Mouse (Mus musculus) left cerebral cortex, adult 2 months (tissue): ENCODE measurements around the gene Epop. TPM values are rescaled to one million over a fixed set of nuclear protein-coding genes. Genes with fewer than 3 reads are reported as not detected.
"Not testable (repeated sequence)": the region's sequence is repeated elsewhere in the genome, so short reads cannot be mapped to it uniquely, and the experiment has no call there.

Experiments used
- DNase-seq, 2 experiments: peaks; one replicate each; pipeline ENCODE4 v3.0.0; 2021 to 2022; ENCODE audit warnings: low spot score in 2 of 2, mixed read lengths in 1 of 2; ENCODE audit errors: extremely low spot score in 1 of 2
- H3K27ac ChIP-seq: fragments of 200-600 bp; 2 replicates; pipeline ENCODE4 v1.8.1; 2022
- H3K4me3 ChIP-seq: fragments of 200-600 bp; 2 replicates; pipeline ENCODE4 v1.8.1; 2022
- CTCF ChIP-seq: fragments of 200-600 bp; IDR thresholded peaks from 2 replicates; pipeline ENCODE4 v1.8.1; 2022; ENCODE audit warnings: antibody characterized with exemption, mild to moderate bottlenecking, moderate library complexity
- intact Hi-C: fragments of 180-260 bp; cut with DNase I; formaldehyde crosslinking; loops from one replicate; pipeline ENCODE4 v1.15.1; 2025
- total RNA-seq, 2 experiments: library from RNA; stranded (reverse); gene quantifications; 2 replicates each; pipeline ENCODE4 v1.2.3; 2021

Epop gene
- total RNA-seq, 2 experiments from 2014 or later, result 99.9 to 107 TPM

GRCm38 (mm10) chr11:97659990-97660714, 30.6 kb upstream of the Epop start:
- intact Hi-C loops, result loop anchor here (5.0 kb wide), 1 partner anchor 37 kb away; no protein-coding TSS in a partner anchor
- DNase-seq, result peak; percentile 76 to 78
- H3K4me3 ChIP-seq, result peak overlapping the region; percentile 84
- peak overlapping the region; percentile 87 for H3K27ac ChIP-seq
- no peak for TF ChIP-seq CTCF

GRCm38 (mm10) chr11:97659267-97659989, 29.9 kb upstream of the Epop start:
- no peak for TF ChIP-seq CTCF
- Histone ChIP-seq H3K27ac (peak overlapping the region; percentile 87), H3K4me3 (peak overlapping the region; percentile 84)
- no peak for DNase-seq
- intact Hi-C loops, result no loop called here

- H3K27ac ChIP-seq, result no peak overlapping the region
- TF ChIP-seq CTCF, result no peak
- intact Hi-C loops, result no loop called here
- H3K4me3 ChIP-seq, result peak overlapping the region; percentile 84
- no peak for DNase-seq
These were observed 29.3 kb upstream of the Epop start for GRCm38 (mm10) chr11:97658751-97659266.

- DNase-seq, intact Hi-C loops, H3K4me3 ChIP-seq, H3K27ac ChIP-seq: not testable (repeated sequence)
These were observed 28.5 kb upstream of the Epop start for GRCm38 (mm10) chr11:97657967-97658366.

GRCm38 (mm10) chr11:97657184-97657945, 27.9 kb upstream of the Epop start:
- Histone ChIP-seq H3K4me3 (no peak overlapping the region), H3K27ac (no peak overlapping the region)
- no peak for DNase-seq
- intact Hi-C loops, result no loop called here
- no peak for TF ChIP-seq CTCF

GRCm38 (mm10) chr11:97656269-97656971, 26.9 kb upstream of the Epop start:
- Histone ChIP-seq H3K27ac (no peak overlapping the region), H3K4me3 (no peak overlapping the region)
- intact Hi-C loops, result no loop called here
- no peak for TF ChIP-seq CTCF
- DNase-seq, result no peak

GRCm38 (mm10) chr11:97654210-97654609, 24.7 kb upstream of the Epop start:
- TF ChIP-seq CTCF, result no peak
- Histone ChIP-seq H3K4me3 (no peak overlapping the region), H3K27ac (no peak overlapping the region)
- intact Hi-C loops, result no loop called here
- no peak for DNase-seq

- DNase-seq, H3K27ac ChIP-seq, H3K4me3 ChIP-seq, intact Hi-C loops: not testable (repeated sequence)
These were observed 23.9 kb upstream of the Epop start for GRCm38 (mm10) chr11:97653376-97653775.

- H3K27ac ChIP-seq, result no peak overlapping the region
- no peak for TF ChIP-seq CTCF
- intact Hi-C loops, result no loop called here
These were observed 20.8 kb upstream of the Epop start for GRCm38 (mm10) chr11:97650341-97650740.

GRCm38 (mm10) chr11:97648541-97648940, 19.0 kb upstream of the Epop start:
- H3K27ac ChIP-seq, DNase-seq, intact Hi-C loops, H3K4me3 ChIP-seq: not testable (repeated sequence)

More at GRCm38 (mm10) chr11:97650341-97650740, 20.8 kb upstream of the Epop start:
- H3K4me3 ChIP-seq, result no peak overlapping the region
- DNase-seq, result no peak

- H3K4me3 ChIP-seq, result no peak overlapping the region
- no peak overlapping the region for H3K27ac ChIP-seq
- TF ChIP-seq CTCF, result peak; percentile 76
- peak in 1 of 2 experiments; percentile 58 for DNase-seq
- intact Hi-C loops, result loop anchor here (1.0 kb wide), 1 partner anchor 45 kb away; no protein-coding TSS in a partner anchor
These were observed 15.3 kb upstream of the Epop start for GRCm38 (mm10) chr11:97644834-97645233.
